Mouse (Mus musculus) intestine, embryonic 16.5 days (tissue): ENCODE data around the gene Rsph10b. TPM values are rescaled to one million over a fixed set of nuclear protein-coding genes. Genes with fewer than 3 reads are reported as not detected.
A peak's percentile ranks its signal among the peaks of the same experiment; 100 is the strongest.

Experiments
- ATAC-seq: fragments of 200-750 bp; cut with Nextera tagmentation; 2 replicates; pipeline ENCODE4 v1.8.0; 2017; ENCODE audit warnings: moderate TSS enrichment, moderate library complexity
- H3K27ac ChIP-seq: fragments of 300-500 bp; sonication (generic); 2 replicates; pipeline ENCODE4 v1.5.1; 2014; ENCODE audit warnings: mild to moderate bottlenecking, low read length
- H3K27me3 ChIP-seq: fragments of 300-500 bp; sonication (generic); replicated peaks from 2 replicates; pipeline ENCODE4 v1.6.1; 2014; ENCODE audit warnings: low read length, control low read depth, mixed read lengths; ENCODE audit not compliant: control insufficient read depth, insufficient read depth
- H3K36me3 ChIP-seq: fragments of 300-500 bp; sonication (generic); 2 replicates; pipeline ENCODE4 v1.6.1; 2014; ENCODE audit warnings: low read length, control low read depth; ENCODE audit not compliant: control insufficient read depth, insufficient read depth
- H3K4me1 ChIP-seq: fragments of 300-500 bp; sonication (generic); 2 replicates; pipeline ENCODE4 v1.6.1; 2014; ENCODE audit warnings: low read length, control low read depth, mixed read lengths; ENCODE audit not compliant: control insufficient read depth, insufficient read depth
- H3K4me2 ChIP-seq: fragments of 300-500 bp; sonication (generic); 2 replicates; pipeline ENCODE4 v1.6.1; 2014; ENCODE audit warnings: low read depth, low read length, control low read depth
- H3K4me3 ChIP-seq: fragments of 300-500 bp; sonication (generic); 2 replicates; pipeline ENCODE4 v1.5.1; 2014; ENCODE audit warnings: mild to moderate bottlenecking, low read length
- H3K9ac ChIP-seq: fragments of 300-500 bp; sonication (generic); 2 replicates; pipeline ENCODE4 v1.6.1; 2014; ENCODE audit warnings: low read depth, low read length
- H3K9me3 ChIP-seq: fragments of 300-500 bp; sonication (generic); 2 replicates; pipeline ENCODE4 v1.6.1; 2016; ENCODE audit warnings: low read length, control low read depth; ENCODE audit not compliant: control insufficient read depth
- WGBS: fragments of 180-500 bp; shearing (Covaris S2); extraction: QIAGEN DNeasy Blood & Tissue Kit; methylation state at CpG from one replicate; pipeline ENCODE4 v1.1.7; 2014; 5-methylcytosine and 5-hydroxymethylcytosine counted together
- polyA plus RNA-seq: library from polyadenylated mRNA; unstranded; fragments of >200 nt; fragmentation: Nextera tagmentation; extraction: Ambion mirVana; gene quantifications from 2 replicates; pipeline ENCODE4 v1.2.1, GENCODE M21; 2015

Rsph10b gene
- polyA plus RNA-seq, 1 experiment from 2014 or later: 0.22 TPM

DNA sequence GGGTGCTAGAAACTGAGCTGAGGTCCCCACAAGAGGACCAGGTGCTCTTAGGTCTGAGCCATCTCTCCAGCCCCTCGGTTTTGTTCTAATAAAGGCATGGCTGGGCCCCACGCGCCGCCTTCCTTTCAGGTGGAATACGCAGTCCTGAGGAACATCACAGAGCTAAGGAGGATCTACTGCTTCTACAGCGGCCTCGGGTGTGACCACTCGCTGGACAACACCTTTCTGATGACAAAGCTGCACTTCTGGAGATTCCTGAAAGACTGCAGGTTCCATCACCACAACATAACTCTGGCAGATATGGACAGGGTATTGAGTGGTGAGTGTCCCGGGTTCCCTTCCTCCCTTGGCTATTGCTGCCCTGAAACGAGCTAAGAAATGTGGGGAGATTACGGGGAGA lies 26.7 kb downstream of the Rsph10b start:
- 93% methylated on average over 11 of the region's 11 CpGs for WGBS
- Histone ChIP-seq H3K4me2 (no peak overlapping the region), H3K4me3 (no peak overlapping the region), H3K27ac (no peak overlapping the region), H3K4me1 (no peaks in the 10 kb centered on the region), H3K27me3 (no peaks in the 10 kb centered on the region), H3K9ac (no peak overlapping the region), H3K9me3 (no peaks in the 10 kb centered on the region), H3K36me3 (no peaks in the 10 kb centered on the region)
- ATAC-seq: no peak

DNA sequence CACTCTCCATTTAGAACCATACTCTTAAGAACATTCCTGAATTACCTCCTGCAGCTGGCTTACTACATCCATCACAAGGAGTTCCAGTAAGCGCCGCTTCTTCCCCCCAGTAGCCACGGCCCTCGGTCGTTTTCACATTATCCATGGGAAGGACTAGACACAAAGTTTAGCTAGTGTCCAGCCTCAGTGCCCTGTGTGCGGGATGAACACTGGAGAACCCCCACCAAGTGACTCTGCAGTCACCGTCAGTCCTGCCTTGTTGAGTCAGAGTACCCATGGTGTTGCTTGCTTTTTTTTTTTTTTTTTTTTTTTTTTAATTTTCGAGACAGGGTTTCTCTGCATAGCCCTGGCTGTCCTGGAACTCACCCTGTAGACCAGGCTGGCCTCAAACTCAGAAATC lies 28.3 kb downstream of the Rsph10b start:
- no peak overlapping the region for H3K9ac ChIP-seq
- no peak overlapping the region for H3K27ac ChIP-seq
- no peaks in the 10 kb centered on the region for H3K4me1 ChIP-seq
- H3K9me3 ChIP-seq: no peaks in the 10 kb centered on the region
- no peaks in the 10 kb centered on the region for H3K36me3 ChIP-seq
- H3K4me2 ChIP-seq: no peak overlapping the region
- H3K4me3 ChIP-seq: no peak overlapping the region
- ATAC-seq: no peak
- 84% methylated on average over 8 of the region's 8 CpGs for WGBS
- H3K27me3 ChIP-seq: no peaks in the 10 kb centered on the region

DNA sequence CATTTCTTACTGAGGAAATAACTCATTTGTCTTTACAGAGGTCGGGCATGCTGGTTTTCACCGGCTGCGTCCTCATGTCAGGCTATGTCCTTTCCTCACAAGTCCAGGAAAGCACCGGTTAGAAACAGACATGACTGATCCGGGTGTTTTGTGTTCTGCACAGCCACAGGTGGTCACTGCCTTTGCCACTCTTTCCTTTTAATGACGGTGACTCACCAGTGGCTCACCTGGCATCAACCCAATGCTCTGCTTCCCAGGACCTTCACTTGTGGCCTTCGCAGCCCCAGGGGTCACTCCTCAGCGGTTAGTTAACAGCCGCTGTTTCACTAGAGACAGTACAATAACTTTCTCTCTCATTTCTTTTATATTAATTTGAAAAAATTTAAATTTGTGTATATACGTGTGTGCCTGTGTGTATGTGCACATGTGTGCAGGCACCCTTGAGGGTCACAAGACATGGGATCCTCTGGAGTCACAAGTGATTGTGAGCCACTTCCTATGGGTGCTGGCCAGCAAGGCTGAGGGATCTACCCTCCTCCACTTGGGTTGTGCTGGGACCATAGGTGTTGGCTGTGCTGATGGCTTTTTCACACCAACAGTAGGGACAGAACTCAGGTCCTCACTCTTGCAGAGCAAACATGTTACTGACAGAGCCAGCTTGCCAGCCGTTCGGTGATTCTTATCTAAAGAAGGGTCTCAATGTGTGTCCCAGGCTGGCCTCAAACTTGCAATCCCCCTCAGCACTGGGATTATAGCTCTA lies 32.9 kb downstream of the Rsph10b start:
- WGBS: 80% methylated on average over 12 of the region's 12 CpGs
- no peak overlapping the region for H3K9ac ChIP-seq
- no peaks in the 10 kb centered on the region for H3K27me3 ChIP-seq
- H3K4me3 ChIP-seq: no peak overlapping the region
- H3K4me2 ChIP-seq: no peak overlapping the region
- no peak overlapping the region for H3K27ac ChIP-seq
- no peaks in the 10 kb centered on the region for H3K4me1 ChIP-seq
- H3K36me3 ChIP-seq: no peaks in the 10 kb centered on the region
- no peaks in the 10 kb centered on the region for H3K9me3 ChIP-seq
- ATAC-seq: no peak

DNA sequence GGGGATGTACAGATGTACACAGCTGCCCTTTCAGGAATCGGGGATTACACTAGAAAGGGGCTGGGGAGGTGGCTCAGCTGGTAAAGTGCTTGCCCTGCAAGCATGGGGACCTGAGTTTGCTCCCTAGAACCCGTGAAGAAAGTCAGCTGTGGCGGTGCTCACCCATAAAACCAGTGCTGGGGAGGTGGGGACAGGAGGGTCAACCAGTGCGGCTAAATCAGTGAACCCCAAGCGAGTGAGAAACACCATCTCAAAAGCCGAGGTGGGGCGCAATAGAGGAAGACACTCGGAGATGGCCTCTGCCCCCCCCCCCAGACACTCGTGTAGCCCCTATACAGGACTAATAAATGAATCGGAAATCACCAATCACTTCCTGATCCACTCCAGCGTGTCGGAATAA lies 33.8 kb downstream of the Rsph10b start:
- ATAC-seq: no peak
- no peak overlapping the region for H3K27ac ChIP-seq
- H3K9me3 ChIP-seq: no peaks in the 10 kb centered on the region
- H3K4me2 ChIP-seq: no peak overlapping the region
- WGBS: 86% methylated on average over 12 of the region's 12 CpGs
- no peaks in the 10 kb centered on the region for H3K36me3 ChIP-seq
- no peak overlapping the region for H3K4me3 ChIP-seq
- H3K27me3 ChIP-seq: no peaks in the 10 kb centered on the region
- no peaks in the 10 kb centered on the region for H3K4me1 ChIP-seq
- no peak overlapping the region for H3K9ac ChIP-seq

DNA sequence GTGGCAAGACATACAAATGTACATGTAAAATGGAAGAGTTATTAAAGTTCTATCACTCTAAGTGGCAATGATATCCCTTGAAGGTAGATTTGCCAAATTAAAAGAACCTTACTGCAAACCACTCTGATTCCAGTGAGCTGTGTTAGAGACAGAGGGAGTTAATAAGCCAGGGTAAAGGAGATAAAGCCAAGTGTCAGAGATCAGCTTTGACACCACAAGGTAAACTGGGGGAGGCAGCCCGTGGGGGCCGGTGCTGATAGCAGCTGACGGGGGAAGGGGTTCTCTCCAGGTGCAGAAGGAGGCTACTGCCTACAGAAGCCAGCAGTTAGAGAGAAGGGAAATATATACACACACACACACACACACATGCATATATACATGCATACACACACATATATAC lies 39.8 kb downstream of the Rsph10b start:
- no peak for ATAC-seq
- H3K9me3 ChIP-seq: no peaks in the 10 kb centered on the region

DNA sequence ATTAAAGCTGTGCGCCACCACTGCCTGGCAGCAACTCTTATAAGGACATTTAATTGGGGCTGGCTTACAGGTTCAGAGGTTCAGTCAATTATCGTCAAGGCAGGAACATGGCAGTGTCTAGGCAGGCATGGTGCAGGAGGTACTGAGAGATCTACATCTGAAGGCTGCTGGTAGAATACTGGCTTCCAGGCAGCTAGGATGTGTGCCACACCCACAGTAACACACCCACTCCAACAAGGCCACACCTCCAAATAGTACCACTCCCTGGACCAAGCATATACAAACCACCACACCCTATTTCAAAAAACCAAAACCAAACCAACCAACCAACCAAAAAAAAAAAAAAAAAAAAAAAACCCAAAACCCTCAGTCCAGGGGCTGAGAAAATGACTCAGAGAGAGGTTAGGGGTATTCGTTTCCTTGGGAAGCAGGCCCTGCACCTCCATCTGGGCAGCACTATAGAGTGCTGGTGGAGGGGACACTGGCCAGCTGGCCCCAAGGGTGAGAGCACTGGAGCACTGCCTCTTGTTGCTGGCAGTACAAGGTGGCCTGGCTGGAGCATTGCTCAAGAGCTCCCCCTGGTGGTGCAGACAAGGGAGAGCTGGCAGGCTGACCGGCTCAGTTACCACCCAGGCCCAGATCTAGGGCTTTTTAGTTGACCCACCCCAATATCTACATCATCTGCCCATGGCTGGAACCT lies 42.2 kb downstream of the Rsph10b start:
- WGBS: 60% methylated on average over 4 of the region's 4 CpGs

More for the DNA sequence above, 39.8 kb downstream of the Rsph10b start:
- Histone ChIP-seq H3K36me3 (no peaks in the 10 kb centered on the region), H3K4me3 (no peak overlapping the region), H3K27ac (no peak overlapping the region), H3K27me3 (no peaks in the 10 kb centered on the region), H3K4me1 (peaks cover 8% of the 10 kb centered on the region; the same call in 1 of the 2 replicates), H3K9ac (no peak overlapping the region), H3K4me2 (no peak overlapping the region)
- WGBS: 62% methylated on average over 3 of the region's 3 CpGs

DNA sequence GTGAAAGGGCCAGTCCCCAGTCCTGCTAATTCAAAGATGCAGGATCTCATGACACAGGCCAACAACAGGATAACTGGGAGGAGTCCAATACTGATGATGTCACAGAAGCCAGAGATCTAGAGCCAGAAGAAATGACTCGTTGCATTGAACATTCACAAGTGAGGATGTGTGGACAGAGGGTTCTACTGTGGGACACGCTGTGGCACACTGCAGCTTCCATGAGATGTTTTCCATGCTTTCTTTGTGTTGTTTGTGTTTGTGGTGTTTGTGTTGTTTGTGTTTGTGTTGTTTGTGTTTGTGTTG lies 42.7 kb downstream of the Rsph10b start:
- peaks cover 8% of the 10 kb centered on the region; the same call in 1 of the 2 replicates for H3K4me1 ChIP-seq
- H3K27me3 ChIP-seq: no peaks in the 10 kb centered on the region
- H3K27ac ChIP-seq: no peak overlapping the region
- peak; percentile 21; the same call in 1 of the 2 replicates for ATAC-seq
- no peak overlapping the region for H3K4me2 ChIP-seq
- H3K9ac ChIP-seq: no peak overlapping the region
- no peaks in the 10 kb centered on the region for H3K36me3 ChIP-seq
- no peaks in the 10 kb centered on the region for H3K9me3 ChIP-seq
- 42% methylated on average over 2 of the region's 2 CpGs for WGBS
- no peak overlapping the region for H3K4me3 ChIP-seq

More for the DNA sequence above, 42.2 kb downstream of the Rsph10b start:
- Histone ChIP-seq H3K27ac (no peak overlapping the region), H3K4me1 (peaks cover 8% of the 10 kb centered on the region; the same call in 1 of the 2 replicates), H3K36me3 (no peaks in the 10 kb centered on the region), H3K4me2 (no peak overlapping the region), H3K9me3 (no peaks in the 10 kb centered on the region), H3K9ac (no peak overlapping the region), H3K4me3 (no peak overlapping the region), H3K27me3 (no peaks in the 10 kb centered on the region)
- peak; percentile 77 for ATAC-seq

DNA sequence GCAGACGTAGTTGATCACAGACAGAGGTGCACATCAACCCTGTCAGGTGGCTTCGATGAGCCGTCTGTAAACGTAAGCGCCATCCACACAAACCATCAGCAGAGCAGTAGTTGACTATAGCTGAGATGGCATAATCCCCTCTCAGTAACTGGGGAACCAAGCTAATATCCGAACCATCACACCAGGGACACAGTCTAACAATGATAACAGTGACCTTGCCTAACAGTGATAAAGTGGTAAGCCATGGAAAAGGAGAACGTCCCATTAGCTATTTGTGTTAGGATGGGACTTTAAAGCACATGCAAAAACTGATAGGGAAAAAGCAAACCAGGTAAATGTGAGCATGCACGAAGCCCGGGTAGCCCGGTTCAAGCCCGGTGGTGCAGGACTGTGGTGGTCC lies 43.4 kb downstream of the Rsph10b start:
- WGBS: 82% methylated on average over 11 of the region's 11 CpGs
- Histone ChIP-seq H3K27ac (no peak overlapping the region), H3K9ac (no peak overlapping the region), H3K9me3 (no peaks in the 10 kb centered on the region), H3K4me2 (no peak overlapping the region), H3K36me3 (no peaks in the 10 kb centered on the region), H3K27me3 (no peaks in the 10 kb centered on the region), H3K4me1 (peaks cover 10% of the 10 kb centered on the region), H3K4me3 (no peak overlapping the region)
- no peak for ATAC-seq

DNA sequence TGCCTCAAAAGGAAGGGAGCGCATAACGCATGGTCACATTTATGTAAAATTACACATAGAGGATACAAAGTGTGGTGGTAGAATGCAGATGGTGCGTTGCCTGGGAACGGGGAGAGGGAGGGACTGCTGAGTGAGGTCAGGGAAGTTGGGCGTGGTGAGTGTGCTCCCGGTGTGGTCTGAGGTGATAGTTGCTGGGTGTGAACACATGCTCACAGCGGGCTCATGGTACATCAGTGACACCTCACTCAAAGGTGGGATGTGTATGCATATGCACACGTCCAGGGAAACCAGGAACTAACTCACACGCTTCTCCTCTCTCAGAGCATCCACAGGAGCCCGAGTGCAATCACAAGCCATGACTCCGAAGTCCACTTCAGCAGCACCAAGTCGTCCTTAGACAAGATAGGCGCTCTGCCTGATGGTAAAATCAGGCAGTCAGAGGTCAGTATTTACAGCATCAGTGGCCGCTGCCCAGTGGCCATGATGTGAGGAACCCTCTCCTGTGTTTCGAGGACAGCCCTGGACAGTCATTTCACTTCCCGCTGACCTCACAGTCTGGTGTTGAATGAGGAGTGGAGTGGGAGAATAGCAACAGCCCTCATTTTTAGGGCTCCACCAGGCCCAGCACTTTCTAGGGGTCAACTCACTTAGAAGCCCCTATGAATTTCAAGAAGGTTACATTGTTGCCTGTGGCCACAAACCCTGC lies 44.0 kb downstream of the Rsph10b start:
- ATAC-seq: 0 out of 2 replicates have a peak, but pooled peaks have one; percentile 18
- H3K4me3 ChIP-seq: no peak overlapping the region
- WGBS: 63% methylated on average over 16 of the region's 16 CpGs
- peaks cover 10% of the 10 kb centered on the region for H3K4me1 ChIP-seq
- no peaks in the 10 kb centered on the region for H3K36me3 ChIP-seq
- no peak overlapping the region for H3K4me2 ChIP-seq
- no peaks in the 10 kb centered on the region for H3K9me3 ChIP-seq
- H3K27me3 ChIP-seq: no peaks in the 10 kb centered on the region
- no peak overlapping the region for H3K9ac ChIP-seq
- H3K27ac ChIP-seq: no peak overlapping the region
